Mouse (Mus musculus): Measurements from ENCODE around the gene 6430548M08Rik. TPM values are rescaled to one million over a fixed set of nuclear protein-coding genes. Genes with fewer than 3 reads are reported as not detected.

Gene 6430548M08Rik
- polyA plus RNA-seq, 1 experiment from 2014 or later: 4.7 TPM

- peak; percentile 65 for DNase-seq (ENCODE audit: low spot score)
- Histone ChIP-seq H3K27me3 (replicated peaks; ENCODE audit: control insufficient read depth, insufficient read depth, low read length) (no peaks in the 10 kb centered on the region), H3K4me1 (replicated peaks; ENCODE audit: control insufficient read depth, insufficient read depth, low read length) (peaks cover 40% of the 10 kb centered on the region), H3K9me3 (ENCODE audit: control insufficient read depth, low read length) (no peaks in the 10 kb centered on the region), H3K9ac (ENCODE audit: low read length) (no peak overlapping the region), H3K36me3 (ENCODE audit: control insufficient read depth, insufficient read depth, low read length) (no peaks in the 10 kb centered on the region), H3K27ac (ENCODE audit: low read depth) (peak overlapping the region; percentile 19; the same call in 1 of the 2 replicates), H3K4me2 (ENCODE audit: low read length) (no peak overlapping the region), H3K4me3 (ENCODE audit: low read depth, low read length) (no peak overlapping the region)
- peak; percentile 24; the same call in 1 of the 2 replicates for ATAC-seq (replicated peaks; ENCODE audit: low FRiP score, low TSS enrichment, low read depth)
- 22% methylated on average over 9 of the region's 9 CpGs for WGBS
These were observed 70.4 kb downstream of the 6430548M08Rik start for GRCm38 (mm10) chr8:120184366-120184765.

- DNase-seq (ENCODE audit: low spot score) (peak; percentile 82), ATAC-seq (replicated peaks; ENCODE audit: low FRiP score, low TSS enrichment, low read depth) (peak; percentile 50; the same call in 1 of the 2 replicates)
- Histone ChIP-seq H3K27me3 (replicated peaks; ENCODE audit: control insufficient read depth, insufficient read depth, low read length) (no peaks in the 10 kb centered on the region), H3K27ac (ENCODE audit: low read depth) (peak overlapping the region; percentile 83), H3K9me3 (ENCODE audit: control insufficient read depth, low read length) (no peaks in the 10 kb centered on the region), H3K9ac (ENCODE audit: low read length) (no peak overlapping the region), H3K36me3 (ENCODE audit: control insufficient read depth, insufficient read depth, low read length) (no peaks in the 10 kb centered on the region), H3K4me1 (replicated peaks; ENCODE audit: control insufficient read depth, insufficient read depth, low read length) (peaks cover 40% of the 10 kb centered on the region), H3K4me3 (ENCODE audit: low read depth, low read length) (no peak overlapping the region), H3K4me2 (ENCODE audit: low read length) (peak overlapping the region; percentile 26)
- WGBS: 15% methylated on average over 17 of the region's 17 CpGs
These were observed 71.2 kb downstream of the 6430548M08Rik start for GRCm38 (mm10) chr8:120184850-120185792.

GRCm38 (mm10) chr8:120186454-120186853 lies 72.5 kb downstream of the 6430548M08Rik start:
- ATAC-seq (replicated peaks; ENCODE audit: low FRiP score, low TSS enrichment, low read depth): no peak
- WGBS: 59% methylated on average over 8 of the region's 8 CpGs

GRCm38 (mm10) chr8:120188510-120188909 lies 74.6 kb downstream of the 6430548M08Rik start:
- H3K4me1 ChIP-seq (replicated peaks; ENCODE audit: control insufficient read depth, insufficient read depth, low read length): peaks cover 52% of the 10 kb centered on the region
- WGBS: 80% methylated on average over 6 of the region's 6 CpGs
- no peaks in the 10 kb centered on the region for H3K36me3 ChIP-seq (ENCODE audit: control insufficient read depth, insufficient read depth, low read length)

More at GRCm38 (mm10) chr8:120186454-120186853, 72.5 kb downstream of the 6430548M08Rik start:
- H3K4me2 ChIP-seq (ENCODE audit: low read length): no peak overlapping the region
- H3K36me3 ChIP-seq (ENCODE audit: control insufficient read depth, insufficient read depth, low read length): no peaks in the 10 kb centered on the region
- H3K4me3 ChIP-seq (ENCODE audit: low read depth, low read length): no peak overlapping the region
- peaks cover 45% of the 10 kb centered on the region for H3K4me1 ChIP-seq (replicated peaks; ENCODE audit: control insufficient read depth, insufficient read depth, low read length)
- DNase-seq (ENCODE audit: low spot score): no peak
- H3K9ac ChIP-seq (ENCODE audit: low read length): no peak overlapping the region
- H3K9me3 ChIP-seq (ENCODE audit: control insufficient read depth, low read length): no peaks in the 10 kb centered on the region
- no peaks in the 10 kb centered on the region for H3K27me3 ChIP-seq (replicated peaks; ENCODE audit: control insufficient read depth, insufficient read depth, low read length)
- H3K27ac ChIP-seq (ENCODE audit: low read depth): 0 out of 2 replicates have a peak overlapping the region, but pooled peaks have one; percentile 83

GRCm38 (mm10) chr8:120189440-120189839 lies 75.5 kb downstream of the 6430548M08Rik start:
- 70% methylated on average over 6 of the region's 6 CpGs for WGBS
- no peak overlapping the region for H3K27ac ChIP-seq (ENCODE audit: low read depth)
- ATAC-seq (replicated peaks; ENCODE audit: low FRiP score, low TSS enrichment, low read depth): no peak
- H3K27me3 ChIP-seq (replicated peaks; ENCODE audit: control insufficient read depth, insufficient read depth, low read length): no peaks in the 10 kb centered on the region
- no peak overlapping the region for H3K9ac ChIP-seq (ENCODE audit: low read length)
- DNase-seq (ENCODE audit: low spot score): no peak
- no peak overlapping the region for H3K4me2 ChIP-seq (ENCODE audit: low read length)
- no peaks in the 10 kb centered on the region for H3K36me3 ChIP-seq (ENCODE audit: control insufficient read depth, insufficient read depth, low read length)
- H3K4me3 ChIP-seq (ENCODE audit: low read depth, low read length): no peak overlapping the region
- H3K4me1 ChIP-seq (replicated peaks; ENCODE audit: control insufficient read depth, insufficient read depth, low read length): peaks cover 46% of the 10 kb centered on the region
- H3K9me3 ChIP-seq (ENCODE audit: control insufficient read depth, low read length): no peaks in the 10 kb centered on the region

More at GRCm38 (mm10) chr8:120188510-120188909, 74.6 kb downstream of the 6430548M08Rik start:
- Histone ChIP-seq H3K4me2 (ENCODE audit: low read length) (no peak overlapping the region), H3K27ac (ENCODE audit: low read depth) (no peak overlapping the region), H3K4me3 (ENCODE audit: low read depth, low read length) (no peak overlapping the region), H3K27me3 (replicated peaks; ENCODE audit: control insufficient read depth, insufficient read depth, low read length) (no peaks in the 10 kb centered on the region), H3K9ac (ENCODE audit: low read length) (no peak overlapping the region), H3K9me3 (ENCODE audit: control insufficient read depth, low read length) (no peaks in the 10 kb centered on the region)
- ATAC-seq (replicated peaks; ENCODE audit: low FRiP score, low TSS enrichment, low read depth): no peak
- no peak for DNase-seq (ENCODE audit: low spot score)

GRCm38 (mm10) chr8:120190107-120190809 lies 76.3 kb downstream of the 6430548M08Rik start:
- no peaks in the 10 kb centered on the region for H3K36me3 ChIP-seq (ENCODE audit: control insufficient read depth, insufficient read depth, low read length)
- H3K4me2 ChIP-seq (ENCODE audit: low read length): no peak overlapping the region
- no peaks in the 10 kb centered on the region for H3K27me3 ChIP-seq (replicated peaks; ENCODE audit: control insufficient read depth, insufficient read depth, low read length)
- 84% methylated on average over 17 of the region's 17 CpGs for WGBS
- no peak overlapping the region for H3K9ac ChIP-seq (ENCODE audit: low read length)
- H3K4me1 ChIP-seq (replicated peaks; ENCODE audit: control insufficient read depth, insufficient read depth, low read length): peaks cover 39% of the 10 kb centered on the region
- ATAC-seq (replicated peaks; ENCODE audit: low FRiP score, low TSS enrichment, low read depth) (peak; percentile 18; the same call in 1 of the 2 replicates), DNase-seq (ENCODE audit: low spot score) (no peak)
- H3K27ac ChIP-seq (ENCODE audit: low read depth): peak overlapping the region; percentile 88
- no peak overlapping the region for H3K4me3 ChIP-seq (ENCODE audit: low read depth, low read length)
- H3K9me3 ChIP-seq (ENCODE audit: control insufficient read depth, low read length): no peaks in the 10 kb centered on the region

- H3K27ac ChIP-seq (ENCODE audit: low read depth): peak overlapping the region; percentile 88
- H3K4me1 ChIP-seq (replicated peaks; ENCODE audit: control insufficient read depth, insufficient read depth, low read length): peaks cover 32% of the 10 kb centered on the region
- H3K9me3 ChIP-seq (ENCODE audit: control insufficient read depth, low read length): no peaks in the 10 kb centered on the region
- H3K4me3 ChIP-seq (ENCODE audit: low read depth, low read length): 0 out of 2 replicates have a peak overlapping the region, but pooled peaks have one; percentile 6
- peak overlapping the region; percentile 10; the same call in 1 of the 2 replicates for H3K9ac ChIP-seq (ENCODE audit: low read length)
- peak overlapping the region; percentile 42 for H3K4me2 ChIP-seq (ENCODE audit: low read length)
- H3K27me3 ChIP-seq (replicated peaks; ENCODE audit: control insufficient read depth, insufficient read depth, low read length): no peaks in the 10 kb centered on the region
- peak; percentile 90 for ATAC-seq (replicated peaks; ENCODE audit: low FRiP score, low TSS enrichment, low read depth)
- WGBS: 16% methylated on average over 20 of the region's 20 CpGs
- DNase-seq (ENCODE audit: low spot score): peak; percentile 87
- H3K36me3 ChIP-seq (ENCODE audit: control insufficient read depth, insufficient read depth, low read length): no peaks in the 10 kb centered on the region
These were observed 77.0 kb downstream of the 6430548M08Rik start for GRCm38 (mm10) chr8:120190810-120191413.

GRCm38 (mm10) chr8:120191633-120192032 lies 77.7 kb downstream of the 6430548M08Rik start:
- H3K27ac ChIP-seq (ENCODE audit: low read depth): peak overlapping the region; percentile 88
- peaks cover 25% of the 10 kb centered on the region for H3K4me1 ChIP-seq (replicated peaks; ENCODE audit: control insufficient read depth, insufficient read depth, low read length)
- no peaks in the 10 kb centered on the region for H3K27me3 ChIP-seq (replicated peaks; ENCODE audit: control insufficient read depth, insufficient read depth, low read length)
- no peaks in the 10 kb centered on the region for H3K36me3 ChIP-seq (ENCODE audit: control insufficient read depth, insufficient read depth, low read length)
- H3K9ac ChIP-seq (ENCODE audit: low read length): no peak overlapping the region
- no peaks in the 10 kb centered on the region for H3K9me3 ChIP-seq (ENCODE audit: control insufficient read depth, low read length)
- no peak overlapping the region for H3K4me3 ChIP-seq (ENCODE audit: low read depth, low read length)
- DNase-seq (ENCODE audit: low spot score): no peak
- ATAC-seq (replicated peaks; ENCODE audit: low FRiP score, low TSS enrichment, low read depth): 0 out of 2 replicates have a peak, but pooled peaks have one; percentile 26
- 62% methylated on average over 5 of the region's 5 CpGs for WGBS
- peak overlapping the region; percentile 42; the same call in 1 of the 2 replicates for H3K4me2 ChIP-seq (ENCODE audit: low read length)
